Mouse (Mus musculus): ENCODE measurements around the gene Ino80b. TPM values are rescaled to one million over a fixed set of nuclear protein-coding genes. Genes with fewer than 3 reads are reported as not detected.

Ino80b gene
- total RNA-seq, 2 experiments from 2014 or later = 15.6 to 15.7 TPM

GRCm38 (mm10) chr6:83141636-83142035, 16.4 kb upstream of the Ino80b start:
- no peak for DNase-seq (ENCODE audit: low spot score)

- no peak for DNase-seq (ENCODE audit: low spot score)
Observed at GRCm38 (mm10) chr6:83140044-83140443, 14.8 kb upstream of the Ino80b start.

DNA sequence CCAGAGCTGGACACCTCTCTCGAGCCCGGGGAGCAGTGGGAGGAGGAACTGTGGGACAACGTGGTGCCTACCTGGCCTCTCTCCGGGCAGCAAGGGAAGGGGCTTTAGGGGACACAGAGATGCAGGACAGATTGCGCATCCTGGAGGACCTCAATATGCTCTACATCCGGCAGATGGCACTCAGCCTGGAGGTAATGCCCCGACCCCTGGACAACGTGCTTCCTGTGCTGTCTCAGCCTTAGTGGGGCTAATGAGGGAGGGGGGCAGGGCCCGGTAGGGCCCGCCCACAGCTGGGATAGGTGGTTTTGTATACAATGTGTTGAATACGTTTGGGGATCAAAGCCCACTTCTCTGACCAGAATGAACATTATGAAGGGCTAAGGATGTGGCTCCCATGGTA, 12.8 kb upstream of the Ino80b start:
- no peak for DNase-seq (ENCODE audit: low spot score)

GRCm38 (mm10) chr6:83137576-83137950, 12.3 kb upstream of the Ino80b start:
- DNase-seq (ENCODE audit: low spot score) = peak; percentile 91

GRCm38 (mm10) chr6:83136881-83137575, 11.8 kb upstream of the Ino80b start:
- peak; percentile 68 for DNase-seq (ENCODE audit: low spot score)

DNA sequence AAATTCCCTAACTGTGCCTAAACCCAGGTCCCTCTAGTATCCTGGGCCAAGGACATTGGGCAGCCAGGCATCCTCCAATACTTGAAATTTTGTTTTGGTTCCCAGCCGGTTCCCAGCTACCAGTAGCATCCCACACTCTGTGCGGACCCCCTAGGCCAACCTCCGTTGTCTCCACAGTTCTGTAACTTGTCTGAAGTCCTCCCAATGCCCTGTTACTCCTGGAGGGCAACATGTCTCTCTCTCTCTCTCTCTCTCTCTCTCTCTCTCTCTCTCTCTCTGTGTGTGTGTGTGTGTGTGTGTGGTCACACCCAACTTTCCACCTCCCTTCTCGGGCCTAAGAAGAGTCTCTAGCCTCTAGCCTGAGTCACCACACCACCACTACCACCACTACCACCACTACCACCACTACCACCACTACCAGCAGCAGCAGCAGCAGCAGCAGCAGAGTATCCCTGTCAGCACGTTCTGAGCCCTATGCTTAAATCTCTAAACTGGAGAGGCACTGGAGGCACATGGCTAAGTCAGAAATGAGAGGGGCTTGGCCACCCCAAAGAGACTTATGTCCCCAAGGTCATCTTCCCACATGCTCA, 11.2 kb upstream of the Ino80b start:
- DNase-seq (ENCODE audit: low spot score) = no peak

DNA sequence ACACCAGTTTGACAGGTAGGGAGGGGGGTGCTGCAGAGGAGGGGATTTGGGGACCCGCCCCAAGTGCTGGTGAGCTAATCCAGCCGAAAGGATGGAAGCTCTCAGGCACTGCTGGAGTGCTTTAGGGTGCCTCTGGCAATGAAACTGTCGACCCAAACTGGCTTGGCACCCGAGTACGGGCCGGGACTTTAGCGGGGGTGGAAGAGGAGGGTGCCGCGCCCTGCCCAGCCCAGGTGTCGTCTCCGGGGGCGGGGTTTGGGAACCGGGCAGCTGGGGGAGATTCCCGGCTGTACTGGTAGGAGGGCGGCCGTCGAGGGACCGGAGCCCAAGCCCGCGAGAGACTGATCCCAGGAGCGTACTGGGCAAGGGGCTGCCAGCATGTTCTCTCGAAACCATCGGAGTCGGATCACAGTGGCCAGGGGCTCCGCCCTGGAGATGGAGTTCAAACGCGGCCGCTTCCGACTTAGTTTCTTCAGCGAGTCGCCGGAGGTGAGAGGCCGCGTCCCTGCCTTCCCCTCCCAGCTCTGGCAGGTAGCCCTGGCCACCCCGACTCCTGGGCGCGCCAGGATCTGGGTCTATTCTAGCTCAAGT, 10.4 kb upstream of the Ino80b start:
- DNase-seq (ENCODE audit: low spot score) = no peak

DNA sequence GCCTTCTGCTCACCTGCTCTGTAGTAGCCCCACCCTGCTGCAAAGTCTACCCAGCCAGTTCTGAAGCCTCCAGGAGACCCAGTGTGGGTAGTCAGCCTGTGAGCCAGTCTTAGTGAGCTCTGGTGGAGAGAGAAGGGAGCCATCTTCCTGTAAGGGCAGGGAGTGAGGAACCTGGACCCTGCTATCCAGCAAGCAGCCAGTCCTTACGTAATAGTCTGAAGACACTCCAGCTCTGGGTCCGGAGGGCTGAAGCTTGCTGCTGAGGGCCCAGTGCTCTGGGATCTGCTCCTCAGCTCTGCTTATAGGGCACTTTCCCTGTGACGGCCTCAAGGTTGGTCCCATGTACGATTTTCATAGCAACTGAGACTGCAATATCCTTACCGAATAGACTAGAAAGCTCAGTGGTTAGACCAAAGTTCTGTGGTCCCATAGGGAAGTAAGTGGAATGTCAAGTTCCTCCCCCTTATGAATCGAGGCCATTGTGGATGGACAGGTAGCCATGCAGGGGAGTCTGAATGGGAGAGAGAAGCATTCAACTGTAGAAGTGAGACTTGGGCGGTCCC, 9.8 kb upstream of the Ino80b start, which contains the start of gene Rtkn:
TSS of gene Rtkn (plus strand) at position 513 of the 563 bp plus-strand sequence.
- no peak for DNase-seq (ENCODE audit: low spot score)

DNA sequence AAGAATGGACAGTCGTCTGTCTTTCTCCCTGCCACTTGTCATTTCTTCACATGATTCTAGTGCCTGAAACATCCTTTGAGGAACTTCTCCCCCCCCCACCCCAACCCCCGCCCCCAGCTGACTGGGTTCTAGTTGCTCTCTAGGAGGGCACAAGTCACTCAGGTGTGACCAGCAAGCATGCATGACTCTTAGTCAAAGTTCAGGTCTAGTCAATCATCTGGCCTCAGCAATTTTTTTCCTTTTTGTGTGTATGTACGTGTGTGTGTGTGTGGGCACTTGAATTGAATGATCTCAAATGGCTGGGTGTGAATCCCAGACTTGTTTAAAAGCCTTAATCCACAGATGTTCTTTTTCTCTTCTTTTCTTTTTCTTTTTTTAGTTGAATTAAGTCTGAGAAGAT, 9.0 kb upstream of the Ino80b start:
- DNase-seq (ENCODE audit: low spot score) = no peak

DNA sequence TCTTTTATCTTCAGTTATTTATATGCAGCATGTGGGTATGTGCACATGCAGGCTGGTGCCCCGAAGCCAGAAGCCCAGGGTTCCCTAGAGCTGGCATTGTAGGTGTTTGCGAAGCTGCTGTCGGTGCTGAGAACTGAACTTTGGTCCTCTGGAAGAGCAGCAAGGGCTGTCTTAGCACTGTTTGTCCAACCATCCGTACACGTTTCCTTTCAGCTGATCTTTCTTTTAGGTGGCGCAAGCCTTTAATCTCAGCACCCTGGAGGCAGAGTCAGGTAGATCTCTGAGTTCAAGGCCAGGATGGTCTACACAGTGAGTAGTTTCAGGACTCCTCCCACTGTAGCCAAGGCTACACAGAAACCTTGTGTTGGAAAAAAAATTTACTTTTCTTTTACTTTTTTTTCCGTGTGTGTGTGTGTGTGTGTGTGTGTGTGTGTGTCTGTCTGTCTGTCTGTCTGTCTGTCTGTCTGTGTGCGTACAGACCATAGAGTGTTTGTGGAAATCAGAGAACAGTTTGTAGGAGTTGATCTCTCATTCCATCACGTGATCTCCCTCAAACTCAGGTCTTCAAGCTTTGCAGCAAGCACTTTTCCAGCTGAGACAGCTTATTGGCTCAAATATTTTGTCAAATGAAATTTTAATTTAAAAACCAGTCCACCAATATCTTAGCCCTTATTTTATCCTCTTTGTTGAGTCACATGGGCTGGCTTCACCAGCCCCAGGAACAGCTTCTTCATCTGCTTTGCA, 7.1 kb upstream of the Ino80b start:
- no peak for DNase-seq (ENCODE audit: low spot score)

DNA sequence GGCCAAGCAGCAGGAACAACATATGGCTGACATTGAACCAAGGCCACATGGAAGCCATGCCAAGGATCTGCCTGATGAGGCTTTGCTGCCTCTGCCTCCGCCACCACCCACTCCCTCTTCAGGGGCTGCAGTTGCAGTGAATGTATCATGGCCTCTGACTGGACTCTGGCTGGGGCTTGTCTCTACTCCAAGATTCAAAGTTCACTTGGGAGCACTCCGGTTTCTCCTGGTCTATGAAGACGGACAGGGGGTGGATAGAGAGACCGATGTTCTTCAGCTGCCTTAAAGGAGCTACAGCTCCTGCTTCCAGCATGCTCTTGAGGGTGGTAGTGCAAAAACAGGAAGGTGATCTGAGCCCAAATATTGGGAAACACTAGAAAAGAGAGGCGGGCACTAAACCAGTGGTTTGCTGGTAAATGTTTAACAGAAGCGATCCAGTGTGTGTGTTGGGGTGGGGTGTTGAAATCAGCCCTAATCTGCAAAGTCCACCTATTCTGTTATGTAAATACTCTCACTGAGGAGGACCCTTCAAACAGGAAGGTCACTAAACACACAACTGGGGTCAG, 6.3 kb upstream of the Ino80b start:
- DNase-seq (ENCODE audit: low spot score) = no peak

- DNase-seq (ENCODE audit: low spot score) = no peak
Observed at GRCm38 (mm10) chr6:83127419-83127818, 2.2 kb upstream of the Ino80b start.

DNA sequence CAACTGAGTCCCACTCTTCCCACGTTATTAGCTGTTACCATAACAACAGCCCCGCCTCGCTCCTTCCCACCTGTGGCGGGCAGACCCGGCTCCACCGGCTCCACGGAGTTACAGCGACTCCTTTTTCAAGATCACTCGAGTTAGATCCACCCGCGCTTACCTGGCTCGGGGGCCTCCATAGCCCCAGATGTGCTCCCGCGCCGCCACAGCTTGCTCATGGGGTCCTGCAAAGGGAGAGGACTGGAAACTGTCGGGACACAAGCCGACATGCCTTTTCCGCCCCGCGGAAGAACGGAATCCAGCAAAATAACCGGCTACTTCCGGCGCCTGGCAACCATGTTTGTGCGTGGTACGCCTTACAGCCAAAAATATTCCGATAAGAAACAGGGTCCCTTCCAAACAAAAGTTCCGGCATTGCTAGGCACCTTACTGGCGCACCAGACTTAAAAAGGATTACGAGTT, 349 bp downstream of the Ino80b start:
- DNase-seq (ENCODE audit: low spot score) = peak; percentile 93

GRCm38 (mm10) chr6:83122961-83123360, 2.3 kb downstream of the Ino80b start:
- no peak for DNase-seq (ENCODE audit: low spot score)

GRCm38 (mm10) chr6:83121863-83122710, 3.1 kb downstream of the Ino80b start:
- no peak for DNase-seq (ENCODE audit: low spot score)

DNA sequence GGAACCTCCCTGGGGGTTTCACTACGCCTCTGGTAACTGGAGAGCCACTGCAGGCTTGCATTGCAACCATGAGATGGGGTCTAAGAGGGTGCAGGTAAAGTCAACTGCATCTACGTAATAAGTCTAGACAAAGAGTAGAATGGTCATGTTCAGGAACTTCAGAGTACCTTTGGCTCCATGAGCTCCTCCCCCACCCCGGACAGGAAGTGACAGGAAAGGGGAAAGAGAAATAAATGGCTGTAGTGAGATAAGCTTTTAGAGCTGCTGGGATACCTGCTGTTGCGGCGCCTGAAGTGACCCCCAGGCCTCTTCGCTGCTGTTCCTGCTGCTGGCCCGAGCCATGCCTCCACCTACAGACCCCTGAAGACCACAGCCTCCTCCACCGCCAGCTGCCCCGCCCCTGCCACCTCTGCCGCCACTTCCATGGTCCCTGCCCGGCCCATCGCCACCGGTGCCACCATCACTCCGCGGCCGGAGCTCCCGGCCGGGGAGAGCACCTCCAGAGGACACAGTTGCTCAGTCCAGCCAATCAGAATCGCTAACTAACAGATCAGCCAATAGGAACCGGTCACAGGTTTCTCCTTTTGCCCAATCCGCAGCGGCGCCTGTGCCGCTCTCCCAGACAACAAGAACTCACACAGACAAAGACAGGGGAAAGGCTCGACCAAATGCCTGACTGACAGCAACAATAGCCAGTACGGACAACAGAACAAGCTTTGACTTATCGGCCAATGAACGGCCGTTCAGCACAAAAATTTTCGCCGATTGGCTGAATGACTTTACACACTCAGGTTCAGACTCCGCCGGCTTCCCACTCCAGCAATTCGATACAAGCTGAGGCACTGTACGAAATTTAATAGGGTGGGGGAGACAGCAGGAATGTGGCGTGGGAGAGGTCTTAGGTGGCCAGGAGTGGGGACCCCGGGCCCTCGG, 4.0 kb downstream of the Ino80b start, which contains the start of gene Wbp1:
TSS of gene Wbp1 (minus strand) at position 630 of the 933 bp plus-strand sequence.
- DNase-seq (ENCODE audit: low spot score) = peak; percentile 95

- no peak for DNase-seq (ENCODE audit: low spot score)
Observed at GRCm38 (mm10) chr6:83119734-83120051, 5.5 kb downstream of the Ino80b start.

GRCm38 (mm10) chr6:83118825-83119733, 6.2 kb downstream of the Ino80b start:
- DNase-seq (ENCODE audit: low spot score) = no peak
